Mouse (Mus musculus): Measurements from ENCODE around the gene Polr3a. TPM values are rescaled to one million over a fixed set of nuclear protein-coding genes. Genes with fewer than 3 reads are reported as not detected.

Polr3a gene
- polyA plus RNA-seq (2014; fragmentation: Illumina TruSeq; extraction: RNeasy Lipid Tissue Mini Kit (QIAGEN cat#74804); ENCODE audit: low read depth, low replicate concordance), result 11.5 TPM

GRCm38 (mm10) chr14:24486773-24487227, at the start of gene Polr3a, which contains the start of gene Rps24:
Polr3a (minus strand) TSS chr14:24487058.
Rps24 (plus strand) TSS chr14:24487125.

Other genes starting within 250 kb of the Polr3a start
- 83.0 TPM for gene Dlg5, start 241.1 kb downstream of the Polr3a start, polyA plus RNA-seq (2014; fragmentation: Illumina TruSeq; extraction: RNeasy Lipid Tissue Mini Kit (QIAGEN cat#74804); ENCODE audit: low read depth, low replicate concordance)
- 0.78 TPM for gene E330034G19Rik, start 193.8 kb downstream of the Polr3a start, polyA plus RNA-seq (2014; fragmentation: Illumina TruSeq; extraction: RNeasy Lipid Tissue Mini Kit (QIAGEN cat#74804); ENCODE audit: low read depth, low replicate concordance)
- gene Rps24, start 67 bp upstream of the Polr3a start, polyA plus RNA-seq (2014; fragmentation: Illumina TruSeq; extraction: RNeasy Lipid Tissue Mini Kit (QIAGEN cat#74804); ENCODE audit: low read depth, low replicate concordance), result 2,297 TPM